Mouse (Mus musculus): ENCODE results near the gene Olfr544.
"Not testable (repeated sequence)": the region's sequence is repeated elsewhere in the genome, so short reads cannot be mapped to it uniquely, and the experiment has no call there.

Gene Olfr544

GRCm38 (mm10) chr7:102488161-102488560 is at the start of gene Olfr544:
Olfr544 (minus strand) TSS chr7:102488313.
- no peak for DNase-seq (ENCODE audit: low spot score in 2 of 2)

- no peak for DNase-seq (ENCODE audit: low spot score in 2 of 2)
These were observed 46.3 kb upstream of the Olfr544 start, which contains the start of gene Olfr547 for GRCm38 (mm10) chr7:102534449-102534848. Olfr547 (plus strand) TSS chr7:102534749.

GRCm38 (mm10) chr7:102529052-102529451 is 40.9 kb upstream of the Olfr544 start:
- DNase-seq (ENCODE audit: low spot score in 2 of 2) = no peak

- no peak for DNase-seq (ENCODE audit: low spot score in 2 of 2)
These were observed 28.9 kb upstream of the Olfr544 start for GRCm38 (mm10) chr7:102517051-102517335.

GRCm38 (mm10) chr7:102516261-102517050 is 28.3 kb upstream of the Olfr544 start:
- DNase-seq (ENCODE audit: low spot score in 2 of 2) = no peak

GRCm38 (mm10) chr7:102514144-102514543 is 26.0 kb upstream of the Olfr544 start:
- peak in 1 of 2 experiments; percentile 3 for DNase-seq (ENCODE audit: low spot score in 2 of 2)

GRCm38 (mm10) chr7:102512814-102513435 is 24.8 kb upstream of the Olfr544 start:
- peak; percentile 71 to 74 for DNase-seq (ENCODE audit: low spot score in 2 of 2)

GRCm38 (mm10) chr7:102511927-102512326 is 23.8 kb upstream of the Olfr544 start:
- DNase-seq (ENCODE audit: low spot score in 2 of 2) = no peak

GRCm38 (mm10) chr7:102509726-102510125 is 21.6 kb upstream of the Olfr544 start:
- no peak for DNase-seq (ENCODE audit: low spot score in 2 of 2)

- DNase-seq (ENCODE audit: low spot score in 2 of 2) = no peak
These were observed 20.6 kb upstream of the Olfr544 start for GRCm38 (mm10) chr7:102508666-102509065.

GRCm38 (mm10) chr7:102508066-102508465 is 20.0 kb upstream of the Olfr544 start:
- DNase-seq (ENCODE audit: low spot score in 2 of 2) = no peak

GRCm38 (mm10) chr7:102506848-102507247 is 18.7 kb upstream of the Olfr544 start:
- peak; percentile 38 to 51 for DNase-seq (ENCODE audit: low spot score in 2 of 2)

GRCm38 (mm10) chr7:102501986-102502385 is 13.9 kb upstream of the Olfr544 start:
- DNase-seq (ENCODE audit: low spot score in 2 of 2) = no peak

GRCm38 (mm10) chr7:102499473-102499872 is 11.4 kb upstream of the Olfr544 start, which contains the start of gene Olfr545:
Olfr545 (minus strand) TSS chr7:102499573.
- no peak for DNase-seq (ENCODE audit: low spot score in 2 of 2)

- DNase-seq (ENCODE audit: low spot score in 2 of 2) = not testable (repeated sequence)
These were observed 6.3 kb upstream of the Olfr544 start for GRCm38 (mm10) chr7:102494416-102494815.

GRCm38 (mm10) chr7:102486105-102486504 is 2.0 kb downstream of the Olfr544 start:
- no peak for DNase-seq (ENCODE audit: low spot score in 2 of 2)

GRCm38 (mm10) chr7:102484766-102485165 is 3.3 kb downstream of the Olfr544 start:
- DNase-seq (ENCODE audit: low spot score in 2 of 2) = not testable (repeated sequence)

- no peak for DNase-seq (ENCODE audit: low spot score in 2 of 2)
These were observed 4.4 kb downstream of the Olfr544 start for GRCm38 (mm10) chr7:102483665-102484064.

- DNase-seq (ENCODE audit: low spot score in 2 of 2) = no peak
These were observed 6.5 kb downstream of the Olfr544 start, which contains the start of gene Olfr543 for GRCm38 (mm10) chr7:102481579-102481978. Olfr543 (minus strand) TSS chr7:102481679.

- no peak for DNase-seq (ENCODE audit: low spot score in 2 of 2)
These were observed 7.3 kb downstream of the Olfr544 start for GRCm38 (mm10) chr7:102480821-102481220.

- no peak for DNase-seq (ENCODE audit: low spot score in 2 of 2)
These were observed 8.6 kb downstream of the Olfr544 start for GRCm38 (mm10) chr7:102479368-102480078.

GRCm38 (mm10) chr7:102478926-102479325 is 9.2 kb downstream of the Olfr544 start:
- DNase-seq (ENCODE audit: low spot score in 2 of 2) = no peak
